ENCODE assay signal across 8 mouse cellular contexts in the genomic region with DNA sequence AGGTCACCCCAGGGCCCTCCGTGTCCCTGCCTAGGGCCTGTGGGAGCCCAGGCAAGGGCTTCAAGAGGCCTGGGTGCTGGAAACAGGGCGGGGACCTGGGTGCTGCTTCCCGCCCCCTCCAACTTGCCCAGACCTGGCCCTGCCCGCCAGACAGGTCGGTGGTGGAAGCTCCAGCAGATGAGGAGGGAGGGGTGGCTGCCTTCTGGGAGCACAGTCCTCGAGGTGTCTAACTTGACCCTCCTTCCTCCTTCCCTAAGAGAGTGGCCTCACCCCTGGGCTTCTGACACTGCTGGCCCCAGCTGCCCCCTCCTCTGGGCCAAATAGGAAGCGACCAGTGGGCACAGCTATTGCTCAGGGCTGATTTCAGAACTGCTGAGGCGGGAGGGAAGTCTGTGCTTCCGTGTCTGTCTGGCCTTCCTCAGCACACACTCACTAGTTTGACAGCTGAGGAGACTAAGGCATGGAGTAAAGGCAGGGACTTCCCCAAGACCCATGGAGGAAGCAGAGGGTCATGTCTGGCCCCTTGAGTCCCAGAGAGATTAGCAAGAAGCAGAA. TPM values are rescaled to one million over a fixed set of nuclear protein-coding genes. Genes with fewer than 3 reads are reported as not detected.
A peak's percentile ranks its signal among the peaks of the same experiment; 100 is the strongest.
DNase-seq lines count a peak whose midpoint lies in the region; ATAC-seq and TF ChIP-seq lines count a peak whose summit lies in the region.

A gene (minus strand): TSS at position 175 of the 555 bp plus-strand sequence.

- H3K4me1 ChIP-seq in embryonic facial prominence, embryonic 10.5 days = peaks cover 8% of the 10 kb centered on the region; the same call in 1 of the 2 replicates
- H3K4me1 ChIP-seq in limb, embryonic 13.5 days = no peaks in the 10 kb centered on the region
- H3K4me1 ChIP-seq in small intestine, adult 2 months (ENCODE audit: control insufficient read depth, insufficient read depth, insufficient read length, low read length) = peaks cover 26% of the 10 kb centered on the region

- peak within 1 kb of the TSS; percentile 51 for H3K9ac ChIP-seq in limb, embryonic 13.5 days

- DNase-seq in lung, adult 18-20 months = peak; percentile 49 to 64
- DNase-seq in lung, postnatal 14 days = no peak
- no peak for DNase-seq in embryonic facial prominence, embryonic 10.5 days (ENCODE audit: low spot score)
- DNase-seq in ovary, postnatal 36 days (ENCODE audit: low spot score) = no peak
- DNase-seq in thymus, postnatal 0 days (ENCODE audit: low spot score) = no peak
- DNase-seq in left cerebral cortex, adult 9 months (ENCODE audit: low spot score in 2 of 2) = no peak

- peaks cover 13% of the 10 kb centered on the region for H3K36me3 ChIP-seq in embryonic facial prominence, embryonic 10.5 days (replicated peaks)
- H3K36me3 ChIP-seq in limb, embryonic 13.5 days = peaks cover 13% of the 10 kb centered on the region
- H3K36me3 ChIP-seq in small intestine, adult 2 months (ENCODE audit: control insufficient read depth, insufficient read depth, low read length) = peaks cover 4% of the 10 kb centered on the region

- 17% methylated on average over 9 of the region's 9 CpGs for WGBS in embryonic facial prominence, embryonic 10.5 days
- 11% methylated on average over 9 of the region's 9 CpGs for WGBS in limb, embryonic 13.5 days
- 31% methylated on average over 9 of the region's 9 CpGs for WGBS in small intestine, adult 2 months

- 0 out of 2 replicates have a peak within 1 kb of the TSS, but pooled peaks have one; percentile 36 for H3K27ac ChIP-seq in embryonic facial prominence, embryonic 10.5 days (replicated peaks)
- no peak within 1 kb of the TSS for H3K27ac ChIP-seq in limb, embryonic 13.5 days
- peak within 1 kb of the TSS; percentile 42 for H3K27ac ChIP-seq in small intestine, adult 2 months (ENCODE audit: insufficient read depth, low read depth, low read length)

- H3K4me3 ChIP-seq in embryonic facial prominence, embryonic 10.5 days = peak within 1 kb of the TSS; percentile 24
- H3K4me3 ChIP-seq in limb, embryonic 13.5 days = 0 out of 2 replicates have a peak within 1 kb of the TSS, but pooled peaks have one; percentile 1
- H3K4me3 ChIP-seq in small intestine, adult 2 months (ENCODE audit: low read depth, low read length) = peak within 1 kb of the TSS; percentile 49

- TF ChIP-seq POLR2A in small intestine, adult 2 months (IDR thresholded peaks at IDR 0.05; ENCODE audit: low read depth, low read length) = no peak

- H3K27me3 ChIP-seq in embryonic facial prominence, embryonic 10.5 days (replicated peaks; ENCODE audit: low read depth, poor library complexity, severe bottlenecking) = peaks cover 26% of the 10 kb centered on the region
- peaks cover 23% of the 10 kb centered on the region for H3K27me3 ChIP-seq in limb, embryonic 13.5 days
- H3K27me3 ChIP-seq in small intestine, adult 2 months (ENCODE audit: control insufficient read depth, insufficient read depth, low read length) = no peaks in the 10 kb centered on the region

- no peak for ATAC-seq in limb, embryonic 13.5 days (ENCODE audit: low FRiP score, low read depth)

- TF ChIP-seq CTCF in small intestine, adult 2 months (IDR thresholded peaks at IDR 0.05; ENCODE audit: extremely low read depth, insufficient read length, insufficient replicate concordance, low read depth, low read length) = no peak

- H3K4me2 ChIP-seq in limb, embryonic 13.5 days (replicated peaks) = peak within 1 kb of the TSS; percentile 42

- no peaks in the 10 kb centered on the region for H3K9me3 ChIP-seq in embryonic facial prominence, embryonic 10.5 days
- no peaks in the 10 kb centered on the region for H3K9me3 ChIP-seq in limb, embryonic 13.5 days

RNA-seq across cellular contexts. Expression of the gene that starts here (rescaled TPM):
- polyA plus RNA-seq in embryonic facial prominence, embryonic 10.5 days (2016; fragmentation: Nextera tagmentation; extraction: Ambion mirVana) = 1.2 and 1.3 TPM in 2 replicates
- 1.6 and 1.9 TPM in 2 replicates for polyA plus RNA-seq in limb, embryonic 13.5 days (2015; fragmentation: Nextera tagmentation; extraction: Ambion mirVana)
- 1.5 and 3.0 TPM in 2 replicates for polyA plus RNA-seq in small intestine, adult 2 months (2012; rRNA removed)
- 3.5 TPM in 2 replicates for polyA plus RNA-seq in thymus, postnatal 0 days (2015; fragmentation: Nextera tagmentation; extraction: Ambion mirVana)

Comparison
In these comparisons a context has a peak if more than half of its experiments do, and no peak if none do; other contexts are left out.
1. DNase-seq: peak in lung, adult 18-20 months (2 of 2); none in lung, postnatal 14 days (single experiment), embryonic facial prominence, embryonic 10.5 days (single experiment), ovary, postnatal 36 days (single experiment), thymus, postnatal 0 days (single experiment) and left cerebral cortex, adult 9 months (0 of 2).
2. Peak in every context shown above with its lines, with median percentiles within 50 percentile points of each other: H3K4me3 ChIP-seq.